Mouse (Mus musculus): ENCODE data around the gene Rapgefl1. TPM values are rescaled to one million over a fixed set of nuclear protein-coding genes. Genes with fewer than 3 reads are reported as not detected.

The Rapgefl1 gene
- total and polyA plus RNA-seq, 2 experiments from 2014 or later, result 0.55 to 0.80 TPM

DNA sequence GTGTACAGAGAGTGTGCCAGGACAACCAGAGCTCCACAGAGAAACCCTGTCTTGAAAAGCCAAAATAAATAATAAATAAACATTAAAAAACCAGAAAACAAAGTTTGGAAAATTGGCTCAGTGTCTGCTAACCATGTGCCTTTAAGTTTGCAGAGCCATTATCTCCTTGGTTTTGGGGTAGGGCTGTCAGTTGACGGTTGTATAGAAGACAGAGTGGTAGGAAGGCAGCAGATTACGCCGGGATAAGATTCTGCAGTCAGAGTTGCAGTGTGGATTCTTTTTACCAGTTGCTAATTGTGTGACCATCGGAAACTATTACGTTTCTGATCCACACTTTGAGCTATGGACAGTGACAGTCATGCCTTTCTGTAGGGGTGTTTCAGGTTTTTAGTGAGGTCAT is 53.4 kb downstream of the Rapgefl1 start:
- H3K36me3 ChIP-seq (replicated peaks; ENCODE audit: control insufficient read depth, insufficient read depth, low read length), result peaks cover 82% of the 10 kb centered on the region
- H3K9ac ChIP-seq (replicated peaks; ENCODE audit: low read depth, low read length), result no peak overlapping the region
- no peaks in the 10 kb centered on the region for H3K9me3 ChIP-seq (replicated peaks; ENCODE audit: control insufficient read depth, low read length)
- no peak overlapping the region for H3K4me2 ChIP-seq (ENCODE audit: low read depth, low read length)
- H3K4me1 ChIP-seq (ENCODE audit: control insufficient read depth, insufficient read depth), result no peaks in the 10 kb centered on the region
- ATAC-seq (ENCODE audit: insufficient read depth, low read depth) (no peak), DNase-seq (ENCODE audit: low spot score) (no peak)
- H3K27me3 ChIP-seq (ENCODE audit: control insufficient read depth, insufficient read depth, low read length), result no peaks in the 10 kb centered on the region
- no peak overlapping the region for H3K27ac ChIP-seq (ENCODE audit: low read depth)
- WGBS, result 84% methylated on average over 5 of the region's 5 CpGs
- TF ChIP-seq EP300 (IDR thresholded peaks at IDR 0.05; ENCODE audit: low read depth), result no peak
- no peak overlapping the region for H3K4me3 ChIP-seq (ENCODE audit: low read depth, low read length)

DNA sequence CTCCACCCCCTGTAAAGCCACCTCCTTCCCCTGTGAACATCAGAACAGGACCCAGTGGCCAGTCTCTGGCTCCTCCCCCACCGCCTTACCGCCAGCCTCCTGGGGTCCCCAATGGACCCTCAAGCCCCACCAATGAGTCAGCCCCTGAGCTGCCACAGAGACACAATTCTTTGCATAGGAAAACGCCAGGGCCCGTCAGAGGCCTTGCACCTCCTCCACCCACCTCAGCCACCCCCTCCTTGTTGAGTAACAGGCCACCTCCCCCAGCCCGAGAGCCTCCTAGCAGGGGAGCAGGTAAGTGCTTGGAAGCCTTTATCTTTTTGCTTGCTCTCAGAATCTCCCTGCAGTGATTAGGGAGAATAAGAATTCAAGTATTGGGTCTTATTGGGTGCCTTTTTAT is 55.8 kb downstream of the Rapgefl1 start:
- H3K27ac ChIP-seq (ENCODE audit: low read depth), result no peak overlapping the region
- ATAC-seq (ENCODE audit: insufficient read depth, low read depth) (no peak), DNase-seq (ENCODE audit: low spot score) (no peak)
- TF ChIP-seq EP300 (IDR thresholded peaks at IDR 0.05; ENCODE audit: low read depth), result no peak
- no peak for TF ChIP-seq CTCF (IDR thresholded peaks at IDR 0.05; ENCODE audit: low read depth)
- no peak overlapping the region for H3K4me3 ChIP-seq (ENCODE audit: low read depth, low read length)
- no peak overlapping the region for H3K9ac ChIP-seq (replicated peaks; ENCODE audit: low read depth, low read length)
- H3K36me3 ChIP-seq (replicated peaks; ENCODE audit: control insufficient read depth, insufficient read depth, low read length), result peaks cover 82% of the 10 kb centered on the region
- H3K27me3 ChIP-seq (ENCODE audit: control insufficient read depth, insufficient read depth, low read length), result no peaks in the 10 kb centered on the region
- no peak overlapping the region for H3K4me2 ChIP-seq (ENCODE audit: low read depth, low read length)
- no peaks in the 10 kb centered on the region for H3K4me1 ChIP-seq (ENCODE audit: control insufficient read depth, insufficient read depth)
- WGBS, result 73% methylated on average over 5 of the region's 5 CpGs
- H3K9me3 ChIP-seq (replicated peaks; ENCODE audit: control insufficient read depth, low read length), result no peaks in the 10 kb centered on the region

DNA sequence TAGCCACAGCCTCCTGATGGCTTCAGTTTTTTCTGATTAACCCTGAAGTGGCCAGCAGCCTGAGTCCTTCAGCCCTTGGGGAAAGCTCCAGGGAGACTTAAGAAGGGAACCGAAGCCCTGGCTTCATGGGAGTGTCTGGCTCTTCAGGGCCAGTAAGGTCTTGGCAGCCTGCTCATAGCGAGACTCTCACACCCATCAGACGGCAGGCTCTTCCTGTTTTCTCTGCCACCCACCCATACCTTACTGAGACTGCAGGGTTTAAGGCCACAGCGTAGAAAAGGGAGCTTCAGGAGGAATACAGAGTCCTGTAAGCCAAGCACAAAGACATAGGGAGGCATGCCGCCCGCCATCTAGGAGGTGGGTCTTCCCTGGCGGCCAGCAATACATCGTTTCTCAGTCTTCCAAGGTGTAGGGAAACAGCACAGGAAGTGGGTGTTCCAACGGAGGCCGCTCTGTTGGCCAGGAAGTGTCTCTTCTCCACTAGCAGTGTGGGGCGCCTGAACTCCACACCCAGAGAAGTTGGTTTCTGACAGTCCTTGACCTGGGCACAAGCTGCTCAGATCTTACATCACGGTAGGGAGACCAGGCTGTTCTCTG is 64.0 kb downstream of the Rapgefl1 start:
- ATAC-seq (ENCODE audit: insufficient read depth, low read depth) (0 out of 2 replicates have a peak, but pooled peaks have one; percentile 31), DNase-seq (ENCODE audit: low spot score) (no peak)
- Histone ChIP-seq H3K27ac (ENCODE audit: low read depth) (0 out of 2 replicates have a peak overlapping the region, but pooled peaks have one; percentile 4), H3K4me2 (ENCODE audit: low read depth, low read length) (no peak overlapping the region), H3K9me3 (replicated peaks; ENCODE audit: control insufficient read depth, low read length) (no peaks in the 10 kb centered on the region), H3K9ac (replicated peaks; ENCODE audit: low read depth, low read length) (no peak overlapping the region), H3K4me3 (ENCODE audit: low read depth, low read length) (no peak overlapping the region), H3K27me3 (ENCODE audit: control insufficient read depth, insufficient read depth, low read length) (no peaks in the 10 kb centered on the region), H3K4me1 (ENCODE audit: control insufficient read depth, insufficient read depth) (peaks cover 8% of the 10 kb centered on the region), H3K36me3 (replicated peaks; ENCODE audit: control insufficient read depth, insufficient read depth, low read length) (peaks cover 61% of the 10 kb centered on the region)
- 65% methylated on average over 12 of the region's 12 CpGs for WGBS
- no peak for TF ChIP-seq CTCF (IDR thresholded peaks at IDR 0.05; ENCODE audit: low read depth)
- no peak for TF ChIP-seq EP300 (IDR thresholded peaks at IDR 0.05; ENCODE audit: low read depth)

DNA sequence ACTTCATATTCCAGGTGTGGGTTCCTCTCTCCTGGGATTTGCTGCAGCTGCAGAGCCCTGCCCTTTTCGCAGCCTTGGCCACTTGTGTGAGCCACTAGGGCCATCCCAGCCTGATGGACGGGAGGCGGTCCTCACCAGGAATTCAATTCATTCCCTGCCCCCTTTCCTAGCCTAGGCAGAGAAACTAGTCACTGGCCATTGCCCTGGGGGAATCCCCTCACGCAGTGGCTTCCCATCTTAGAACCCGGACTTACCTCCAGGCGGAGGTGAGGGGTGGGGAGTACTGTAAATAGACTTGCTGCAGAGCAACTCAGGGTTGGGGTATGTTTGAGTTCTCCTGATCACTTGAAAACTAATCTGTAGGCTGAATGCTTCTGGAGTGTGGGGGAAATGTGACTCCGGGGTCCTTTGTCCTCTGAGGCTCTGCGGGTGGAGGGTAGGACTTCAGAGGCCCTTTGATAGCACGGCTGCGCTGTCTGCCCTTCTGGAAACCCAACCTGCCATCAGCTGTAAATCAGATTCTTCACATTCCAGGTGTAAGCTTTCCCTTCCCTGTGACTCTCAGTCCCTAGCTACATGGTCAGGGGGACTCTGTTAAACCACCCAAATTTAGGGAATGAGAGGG is 66.1 kb downstream of the Rapgefl1 start:
- Histone ChIP-seq H3K27me3 (ENCODE audit: control insufficient read depth, insufficient read depth, low read length) (no peaks in the 10 kb centered on the region), H3K4me1 (ENCODE audit: control insufficient read depth, insufficient read depth) (peaks cover 8% of the 10 kb centered on the region), H3K4me2 (ENCODE audit: low read depth, low read length) (no peak overlapping the region), H3K36me3 (replicated peaks; ENCODE audit: control insufficient read depth, insufficient read depth, low read length) (peaks cover 40% of the 10 kb centered on the region), H3K27ac (ENCODE audit: low read depth) (0 out of 2 replicates have a peak overlapping the region, but pooled peaks have one; percentile 21), H3K4me3 (ENCODE audit: low read depth, low read length) (no peak overlapping the region), H3K9me3 (replicated peaks; ENCODE audit: control insufficient read depth, low read length) (no peaks in the 10 kb centered on the region), H3K9ac (replicated peaks; ENCODE audit: low read depth, low read length) (no peak overlapping the region)
- no peak for TF ChIP-seq EP300 (IDR thresholded peaks at IDR 0.05; ENCODE audit: low read depth)
- no peak for TF ChIP-seq CTCF (IDR thresholded peaks at IDR 0.05; ENCODE audit: low read depth)
- 25% methylated on average over 10 of the region's 10 CpGs for WGBS
- ATAC-seq (ENCODE audit: insufficient read depth, low read depth) (no peak), DNase-seq (ENCODE audit: low spot score) (peak; percentile 19)

Other genes starting within 250 kb of the Rapgefl1 start
- 36.1 and 44.8 TPM in 2 replicates for gene Ormdl3, start 249.4 kb upstream of the Rapgefl1 start, total RNA-seq (2014; rRNA removed; ENCODE audit: low replicate concordance)
- gene Ormdl3, start 249.4 kb upstream of the Rapgefl1 start, polyA plus RNA-seq (2015; fragmentation: Nextera tagmentation; extraction: Ambion mirVana), result 49.4 and 50.2 TPM in 2 replicates
- not detected in 2 replicates for gene Lrrc3c, start 238.5 kb upstream of the Rapgefl1 start, total RNA-seq (2014; rRNA removed; ENCODE audit: low replicate concordance)
- gene Lrrc3c, start 238.5 kb upstream of the Rapgefl1 start, polyA plus RNA-seq (2015; fragmentation: Nextera tagmentation; extraction: Ambion mirVana), result not detected in 2 replicates
- gene Gm12355, start 211.1 kb upstream of the Rapgefl1 start, total RNA-seq (2014; rRNA removed; ENCODE audit: low replicate concordance), result 0.15 and 0.19 TPM in 2 replicates
- gene Gm12355, start 211.1 kb upstream of the Rapgefl1 start, polyA plus RNA-seq (2015; fragmentation: Nextera tagmentation; extraction: Ambion mirVana), result 0.23 and 0.26 TPM in 2 replicates
- gene Gsdma3, start 210.4 kb upstream of the Rapgefl1 start, total RNA-seq (2014; rRNA removed; ENCODE audit: low replicate concordance), result not detected in 2 replicates
- gene Gsdma3, start 210.4 kb upstream of the Rapgefl1 start, polyA plus RNA-seq (2015; fragmentation: Nextera tagmentation; extraction: Ambion mirVana), result not detected in 2 replicates
- gene Gsdma2, start 190.0 kb upstream of the Rapgefl1 start, total RNA-seq (2014; rRNA removed; ENCODE audit: low replicate concordance), result not detected in 2 replicates
- not detected in 2 replicates for gene Gsdma2, start 190.0 kb upstream of the Rapgefl1 start, polyA plus RNA-seq (2015; fragmentation: Nextera tagmentation; extraction: Ambion mirVana)
- gene Gsdma, start 172.4 kb upstream of the Rapgefl1 start, total RNA-seq (2014; rRNA removed; ENCODE audit: low replicate concordance), result not detected in 2 replicates
- not detected in 2 replicates for gene Gsdma, start 172.4 kb upstream of the Rapgefl1 start, polyA plus RNA-seq (2015; fragmentation: Nextera tagmentation; extraction: Ambion mirVana)
- gene Psmd3, start 154.2 kb upstream of the Rapgefl1 start, total RNA-seq (2014; rRNA removed; ENCODE audit: low replicate concordance), result 96.4 and 130 TPM in 2 replicates
- 134 and 147 TPM in 2 replicates for gene Psmd3, start 154.2 kb upstream of the Rapgefl1 start, polyA plus RNA-seq (2015; fragmentation: Nextera tagmentation; extraction: Ambion mirVana)
- 0.23 TPM in 1 of 2 replicates, not detected in the other for gene Csf3, start 135.5 kb upstream of the Rapgefl1 start, total RNA-seq (2014; rRNA removed; ENCODE audit: low replicate concordance)
- gene Csf3, start 135.5 kb upstream of the Rapgefl1 start, polyA plus RNA-seq (2015; fragmentation: Nextera tagmentation; extraction: Ambion mirVana), result not detected in 2 replicates
- gene Med24, start 107.3 kb upstream of the Rapgefl1 start, total RNA-seq (2014; rRNA removed; ENCODE audit: low replicate concordance), result 39.9 and 48.0 TPM in 2 replicates
- gene Med24, start 107.3 kb upstream of the Rapgefl1 start, polyA plus RNA-seq (2015; fragmentation: Nextera tagmentation; extraction: Ambion mirVana), result 21.9 and 23.3 TPM in 2 replicates
- 188 and 234 TPM in 2 replicates for gene Thra, start 96.1 kb upstream of the Rapgefl1 start, total RNA-seq (2014; rRNA removed; ENCODE audit: low replicate concordance)
- 40.8 and 44.0 TPM in 2 replicates for gene Thra, start 96.1 kb upstream of the Rapgefl1 start, polyA plus RNA-seq (2015; fragmentation: Nextera tagmentation; extraction: Ambion mirVana)
- 21.0 and 24.3 TPM in 2 replicates for gene Nr1d1, start 61.5 kb upstream of the Rapgefl1 start, total RNA-seq (2014; rRNA removed; ENCODE audit: low replicate concordance)
- gene Nr1d1, start 61.5 kb upstream of the Rapgefl1 start, polyA plus RNA-seq (2015; fragmentation: Nextera tagmentation; extraction: Ambion mirVana), result 10.2 and 10.7 TPM in 2 replicates
- 47.4 and 54.6 TPM in 2 replicates for gene Msl1, start 41.3 kb upstream of the Rapgefl1 start, total RNA-seq (2014; rRNA removed; ENCODE audit: low replicate concordance)
- gene Msl1, start 41.3 kb upstream of the Rapgefl1 start, polyA plus RNA-seq (2015; fragmentation: Nextera tagmentation; extraction: Ambion mirVana), result 11.3 and 12.6 TPM in 2 replicates
- 6.8 and 9.7 TPM in 2 replicates for gene Casc3, start 31.9 kb upstream of the Rapgefl1 start, total RNA-seq (2014; rRNA removed; ENCODE audit: low replicate concordance)
- 11.6 and 11.9 TPM in 2 replicates for gene Casc3, start 31.9 kb upstream of the Rapgefl1 start, polyA plus RNA-seq (2015; fragmentation: Nextera tagmentation; extraction: Ambion mirVana)
- 3.4 and 6.2 TPM in 2 replicates for gene Wipf2, start 26.9 kb downstream of the Rapgefl1 start, total RNA-seq (2014; rRNA removed; ENCODE audit: low replicate concordance)
- gene Wipf2, start 26.9 kb downstream of the Rapgefl1 start, polyA plus RNA-seq (2015; fragmentation: Nextera tagmentation; extraction: Ambion mirVana), result 1.5 and 1.8 TPM in 2 replicates
- 1.4 and 2.2 TPM in 2 replicates for gene Cdc6, start 71.0 kb downstream of the Rapgefl1 start, total RNA-seq (2014; rRNA removed; ENCODE audit: low replicate concordance)
- 4.2 and 4.5 TPM in 2 replicates for gene Cdc6, start 71.0 kb downstream of the Rapgefl1 start, polyA plus RNA-seq (2015; fragmentation: Nextera tagmentation; extraction: Ambion mirVana)
- gene Rara, start 91.0 kb downstream of the Rapgefl1 start, total RNA-seq (2014; rRNA removed; ENCODE audit: low replicate concordance), result 24.0 and 36.2 TPM in 2 replicates
- gene Rara, start 91.0 kb downstream of the Rapgefl1 start, polyA plus RNA-seq (2015; fragmentation: Nextera tagmentation; extraction: Ambion mirVana), result 14.7 and 15.8 TPM in 2 replicates
- gene Gjd3, start 146.2 kb downstream of the Rapgefl1 start, total RNA-seq (2014; rRNA removed; ENCODE audit: low replicate concordance), result 4.2 and 14.7 TPM in 2 replicates
- gene Gjd3, start 146.2 kb downstream of the Rapgefl1 start, polyA plus RNA-seq (2015; fragmentation: Nextera tagmentation; extraction: Ambion mirVana), result 5.8 and 6.3 TPM in 2 replicates
- gene Top2a, start 187.4 kb downstream of the Rapgefl1 start, total RNA-seq (2014; rRNA removed; ENCODE audit: low replicate concordance), result 52.9 and 91.1 TPM in 2 replicates
- gene Top2a, start 187.4 kb downstream of the Rapgefl1 start, polyA plus RNA-seq (2015; fragmentation: Nextera tagmentation; extraction: Ambion mirVana), result 38.2 and 38.9 TPM in 2 replicates
- gene Igfbp4, start 204.5 kb downstream of the Rapgefl1 start, total RNA-seq (2014; rRNA removed; ENCODE audit: low replicate concordance), result 221 and 277 TPM in 2 replicates
- 186 and 201 TPM in 2 replicates for gene Igfbp4, start 204.5 kb downstream of the Rapgefl1 start, polyA plus RNA-seq (2015; fragmentation: Nextera tagmentation; extraction: Ambion mirVana)